Mouse (Mus musculus) stomach, embryonic 16.5 days (tissue): ENCODE measurements at regions not wholly inside any gene's neighbourhood (a gene's known extent, or its start where the extent isn't known, plus 50 kb on each side); places are given as distances from the start of the nearest gene placed in this dataset.

ENCODE experiments used
- ATAC-seq: fragments of 200-750 bp; cut with Nextera tagmentation; 2 replicates; pipeline ENCODE4 v1.8.0; 2017; ENCODE audit warnings: moderate number of reproducible peaks, moderate TSS enrichment; ENCODE audit not compliant: insufficient read depth, low FRiP score
- H3K27ac ChIP-seq: fragments of 300-500 bp; sonication (generic); 2 replicates; pipeline ENCODE4 v1.5.1; 2014; ENCODE audit warnings: low read length
- H3K27me3 ChIP-seq: fragments of 300-500 bp; sonication (generic); 2 replicates; pipeline ENCODE4 v1.6.1; 2014; ENCODE audit warnings: low read length, control low read depth, mixed read lengths; ENCODE audit not compliant: control insufficient read depth, insufficient read depth
- H3K36me3 ChIP-seq: fragments of 300-500 bp; sonication (generic); 2 replicates; pipeline ENCODE4 v1.6.1; 2014; ENCODE audit warnings: low read length; ENCODE audit not compliant: control insufficient read depth, insufficient read depth
- H3K4me1 ChIP-seq: fragments of 300-500 bp; sonication (generic); 2 replicates; pipeline ENCODE4 v1.6.1; 2014; ENCODE audit warnings: low read length, control low read depth, mixed read lengths; ENCODE audit not compliant: control insufficient read depth, insufficient read depth
- H3K4me2 ChIP-seq: fragments of 300-500 bp; sonication (generic); 2 replicates; pipeline ENCODE4 v1.6.1; 2014; ENCODE audit warnings: low read depth, low read length, mixed read lengths
- H3K4me3 ChIP-seq: fragments of 300-500 bp; sonication (generic); replicated peaks from 2 replicates; pipeline ENCODE4 v1.5.1; 2014; ENCODE audit warnings: mild to moderate bottlenecking, low read length
- H3K9ac ChIP-seq: fragments of 300-500 bp; sonication (generic); 2 replicates; pipeline ENCODE4 v1.6.1; 2014; ENCODE audit warnings: low read length
- H3K9me3 ChIP-seq: fragments of 300-500 bp; sonication (generic); replicated peaks from 2 replicates; pipeline ENCODE4 v1.6.1; 2016; ENCODE audit warnings: low read length, control low read depth; ENCODE audit not compliant: control insufficient read depth
- WGBS: fragments of 180-500 bp; shearing (Covaris S2); extraction: QIAGEN DNeasy Blood & Tissue Kit; methylation state at CpG from one replicate; pipeline ENCODE4 v1.1.7; 2014; 5-methylcytosine and 5-hydroxymethylcytosine counted together

- no peaks in the 10 kb centered on the region for H3K9me3 ChIP-seq
- no peaks in the 10 kb centered on the region for H3K27me3 ChIP-seq
- H3K9ac ChIP-seq, result no peak overlapping the region
- H3K4me1 ChIP-seq, result no peaks in the 10 kb centered on the region
- H3K36me3 ChIP-seq, result no peaks in the 10 kb centered on the region
- no peak overlapping the region for H3K4me2 ChIP-seq
- H3K27ac ChIP-seq, result no peak overlapping the region
- WGBS, result 64% methylated on average over 2 of the region's 2 CpGs
- H3K4me3 ChIP-seq, result no peak overlapping the region
- ATAC-seq, result no peak
Measured at GRCm38 (mm10) chr6:118252711-118253110, 55.2 kb upstream of the Ret start.

DNA sequence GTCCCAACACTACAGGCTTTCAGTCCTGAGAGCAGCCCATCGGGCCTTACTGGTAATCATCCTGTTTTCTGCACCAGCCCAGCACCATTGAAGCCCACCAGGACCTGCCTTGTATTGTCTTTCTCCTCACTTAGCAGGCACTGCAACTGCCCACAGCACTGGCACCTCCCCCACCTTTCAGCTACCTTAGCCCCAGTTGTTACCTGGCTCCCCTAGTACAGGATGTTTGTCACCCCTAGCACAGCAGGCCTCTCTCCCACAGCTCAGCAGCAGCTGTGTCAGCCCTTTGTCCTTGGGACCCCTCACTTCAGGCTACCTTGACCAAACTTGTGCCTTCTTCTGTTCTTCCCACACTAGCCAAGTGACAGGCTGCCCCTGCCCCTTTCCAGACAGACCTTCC, 53.6 kb upstream of the Ret start:
- Histone ChIP-seq H3K27ac (no peak overlapping the region), H3K9ac (no peak overlapping the region), H3K27me3 (no peaks in the 10 kb centered on the region), H3K9me3 (no peaks in the 10 kb centered on the region), H3K4me2 (no peak overlapping the region), H3K36me3 (no peaks in the 10 kb centered on the region), H3K4me3 (no peak overlapping the region), H3K4me1 (no peaks in the 10 kb centered on the region)
- ATAC-seq, result 0 out of 2 replicates have a peak, but pooled peaks have one; percentile 60
- WGBS, result 74% methylated on average over 1 of the region's 1 CpGs

GRCm38 (mm10) chr6:118250006-118250405, 52.5 kb upstream of the Ret start:
- no peak overlapping the region for H3K4me3 ChIP-seq
- H3K36me3 ChIP-seq, result no peaks in the 10 kb centered on the region
- no peak overlapping the region for H3K9ac ChIP-seq
- H3K4me2 ChIP-seq, result no peak overlapping the region
- H3K4me1 ChIP-seq, result no peaks in the 10 kb centered on the region
- ATAC-seq, result no peak
- 77% methylated on average over 6 of the region's 6 CpGs for WGBS
- no peaks in the 10 kb centered on the region for H3K27me3 ChIP-seq
- no peak overlapping the region for H3K27ac ChIP-seq
- no peaks in the 10 kb centered on the region for H3K9me3 ChIP-seq
